Mouse (Mus musculus) stomach, postnatal 0 days (tissue): Measurements from ENCODE around the gene B3galt1. TPM values are rescaled to one million over a fixed set of nuclear protein-coding genes. Genes with fewer than 3 reads are reported as not detected.

ENCODE experiments used
- ATAC-seq: fragments of 200-750 bp; cut with Nextera tagmentation; 2 replicates; pipeline ENCODE4 v1.8.0; 2017; ENCODE audit not compliant: low FRiP score, low TSS enrichment
- DNase-seq: peaks from one replicate; pipeline ENCODE4 v3.0.0-alpha.2; 2016; ENCODE audit warnings: low spot score
- H3K27ac ChIP-seq: fragments of 300-500 bp; sonication (generic); replicated peaks from 2 replicates; pipeline ENCODE4 v1.5.1; 2014; ENCODE audit warnings: mild to moderate bottlenecking, control low read depth
- H3K27me3 ChIP-seq: fragments of 300-500 bp; sonication (generic); 2 replicates; pipeline ENCODE4 v1.6.1; 2014; ENCODE audit warnings: low read length; ENCODE audit not compliant: control insufficient read depth, insufficient read depth
- H3K36me3 ChIP-seq: fragments of 300-500 bp; sonication (generic); 2 replicates; pipeline ENCODE4 v1.6.1; 2014; ENCODE audit warnings: low read length, mixed read lengths; ENCODE audit not compliant: control insufficient read depth, insufficient read depth
- H3K4me1 ChIP-seq: fragments of 300-500 bp; sonication (generic); replicated peaks from 2 replicates; pipeline ENCODE4 v1.6.1; 2014; ENCODE audit warnings: antibody characterized with exemption; ENCODE audit not compliant: control insufficient read depth, insufficient read depth
- H3K4me2 ChIP-seq: fragments of 300-500 bp; sonication (generic); replicated peaks from 2 replicates; pipeline ENCODE4 v1.6.1; 2014; ENCODE audit warnings: low read depth, mild to moderate bottlenecking, control low read depth, moderate library complexity
- H3K4me3 ChIP-seq: fragments of 300-500 bp; sonication (generic); 2 replicates; pipeline ENCODE4 v1.5.1; 2014; ENCODE audit warnings: low read depth, low read length, control low read depth
- H3K9ac ChIP-seq: fragments of 300-500 bp; sonication (generic); 2 replicates; pipeline ENCODE4 v1.6.1; 2014; ENCODE audit warnings: mild to moderate bottlenecking, low read length, control low read depth, mixed read lengths
- H3K9me3 ChIP-seq: fragments of 300-500 bp; sonication (generic); 2 replicates; pipeline ENCODE4 v1.6.1; 2016; ENCODE audit warnings: low read length; ENCODE audit not compliant: control insufficient read depth
- CTCF ChIP-seq: IDR thresholded peaks from 2 replicates; pipeline ENCODE4 v1.5.1; 2016; ENCODE audit warnings: antibody characterized with exemption, low read depth, mild to moderate bottlenecking, moderate library complexity
- EP300 ChIP-seq: optimal IDR thresholded peaks from 2 replicates; pipeline ENCODE3; 2016; ENCODE audit warnings: antibody characterized with exemption
- WGBS: fragments of 180-500 bp; shearing (Covaris S2); extraction: QIAGEN DNeasy Blood & Tissue Kit; methylation state at CpG from one replicate; pipeline ENCODE4 v1.1.7; 2014; 5-methylcytosine and 5-hydroxymethylcytosine counted together
- polyA plus RNA-seq: library from polyadenylated mRNA; unstranded; fragments of >200 nt; fragmentation: Nextera tagmentation; extraction: Ambion mirVana; gene quantifications from 2 replicates; pipeline ENCODE4 v1.2.1, GENCODE M21; 2015

The B3galt1 gene
- polyA plus RNA-seq, 1 experiment from 2014 or later = 2.1 TPM

DNA sequence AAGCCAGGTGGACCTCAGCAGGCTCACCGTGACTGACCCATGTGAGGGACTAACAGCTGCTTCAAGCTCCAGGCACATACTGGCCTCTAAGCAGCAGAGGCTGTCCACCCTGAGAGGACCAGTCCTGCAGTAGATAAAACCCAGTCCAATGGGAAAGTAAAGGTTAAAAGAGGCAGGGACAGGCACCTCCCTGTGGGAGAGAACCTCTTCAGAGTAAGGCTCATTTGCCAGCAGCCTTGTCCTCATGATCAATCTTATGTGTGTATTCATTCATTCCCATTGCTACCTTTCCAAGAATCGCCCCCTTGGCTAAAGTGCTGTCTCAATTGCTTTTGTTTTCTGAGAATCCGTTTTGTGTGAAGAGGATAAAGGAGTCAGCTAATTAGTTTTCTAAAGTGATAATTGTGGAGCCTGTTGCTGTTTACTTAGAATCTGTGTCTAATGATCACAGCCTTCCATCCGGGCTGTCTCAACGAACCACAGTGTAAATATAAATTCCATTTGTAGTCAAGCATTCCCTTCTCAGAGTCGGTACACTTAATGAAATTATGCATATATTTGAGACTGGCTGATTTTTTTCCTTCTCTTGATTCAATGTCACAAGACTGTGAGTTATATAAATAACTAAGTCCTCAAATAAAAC is 412.1 kb downstream of the B3galt1 start:
- TF ChIP-seq EP300 (no peak), CTCF (no peak)
- H3K36me3 ChIP-seq = no peaks in the 10 kb centered on the region
- ATAC-seq = no peak

DNA sequence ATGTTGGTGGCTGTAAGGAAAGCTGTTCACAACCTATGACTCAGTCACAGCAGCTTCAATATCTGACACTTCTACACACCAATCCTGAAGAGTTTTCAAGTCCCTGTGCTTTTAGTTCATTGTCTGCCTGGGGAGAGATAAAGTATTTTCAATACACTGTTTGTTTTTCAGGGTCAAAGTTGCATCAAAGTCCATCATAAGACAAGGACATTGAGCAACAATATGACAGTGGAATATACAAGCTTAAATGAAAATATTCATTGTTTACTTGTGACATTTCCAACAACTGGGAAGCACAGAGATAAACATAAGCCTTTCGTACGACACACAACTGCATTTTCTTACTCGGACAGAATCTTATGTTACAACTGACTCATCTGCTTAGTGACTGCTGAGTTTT is 417.9 kb downstream of the B3galt1 start:
- H3K4me1 ChIP-seq = no peaks in the 10 kb centered on the region

More for the DNA sequence above, 412.1 kb downstream of the B3galt1 start:
- Histone ChIP-seq H3K27ac (no peak overlapping the region), H3K9ac (no peak overlapping the region), H3K4me2 (no peak overlapping the region), H3K4me1 (no peaks in the 10 kb centered on the region), H3K4me3 (no peak overlapping the region), H3K27me3 (no peaks in the 10 kb centered on the region), H3K9me3 (no peaks in the 10 kb centered on the region)
- WGBS = 51% methylated on average over 6 of the region's 6 CpGs
- no peak for DNase-seq

DNA sequence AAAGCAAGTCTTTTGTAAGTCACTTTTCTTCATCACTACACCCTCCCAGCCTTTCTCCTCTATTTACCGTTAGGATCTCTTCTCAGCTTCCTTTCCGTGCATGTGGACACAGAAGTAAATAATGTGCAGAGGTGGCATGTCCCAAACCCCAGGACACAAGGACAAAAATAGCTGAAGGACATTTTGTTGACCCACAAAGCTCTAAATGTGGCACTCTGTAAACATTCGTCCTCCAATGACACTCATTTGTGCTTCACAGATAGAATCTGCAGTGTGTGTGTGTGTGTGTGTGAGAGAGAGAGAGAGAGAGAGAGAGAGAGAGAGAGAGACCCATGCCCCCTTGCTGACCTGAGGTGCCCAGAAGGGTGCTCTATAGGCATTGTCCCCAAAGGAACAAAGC is 419.5 kb downstream of the B3galt1 start:
- H3K4me1 ChIP-seq = no peaks in the 10 kb centered on the region
- H3K4me2 ChIP-seq = no peak overlapping the region
- ATAC-seq = no peak
- H3K4me3 ChIP-seq = no peak overlapping the region
- H3K36me3 ChIP-seq = no peaks in the 10 kb centered on the region
- WGBS = 61% methylated on average over 3 of the region's 3 CpGs
- no peaks in the 10 kb centered on the region for H3K27me3 ChIP-seq
- TF ChIP-seq EP300 (no peak), CTCF (no peak)
- H3K9ac ChIP-seq = no peak overlapping the region
- no peak for DNase-seq
- H3K27ac ChIP-seq = no peak overlapping the region
- H3K9me3 ChIP-seq = no peaks in the 10 kb centered on the region

More for the DNA sequence above, 417.9 kb downstream of the B3galt1 start:
- Histone ChIP-seq H3K9me3 (no peaks in the 10 kb centered on the region), H3K4me3 (no peak overlapping the region), H3K9ac (no peak overlapping the region), H3K36me3 (no peaks in the 10 kb centered on the region), H3K4me2 (no peak overlapping the region), H3K27ac (no peak overlapping the region), H3K27me3 (no peaks in the 10 kb centered on the region)
- TF ChIP-seq CTCF (no peak), EP300 (no peak)
- 76% methylated on average over 3 of the region's 3 CpGs for WGBS
- DNase-seq (no peak), ATAC-seq (no peak)

DNA sequence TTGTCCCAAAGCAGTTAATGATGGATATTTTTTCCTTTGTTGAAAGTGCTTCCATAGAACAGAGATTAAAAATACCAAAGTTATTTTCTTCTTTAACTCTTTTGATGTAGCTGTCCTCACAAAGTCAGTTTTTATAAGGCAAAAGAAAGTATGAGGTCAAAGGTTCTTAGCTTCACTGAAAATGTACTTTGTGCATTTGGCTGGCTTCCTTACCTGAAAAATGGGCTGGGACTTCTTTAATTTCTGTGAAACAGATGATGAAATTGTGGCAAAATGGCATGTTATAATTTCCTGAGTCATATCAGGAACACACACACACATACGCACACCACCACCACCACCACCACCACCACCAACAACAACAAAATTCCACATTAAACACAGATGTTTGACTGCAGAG is 427.8 kb downstream of the B3galt1 start:
- no peak overlapping the region for H3K27ac ChIP-seq
- ATAC-seq = no peak
- no peak overlapping the region for H3K9ac ChIP-seq
- TF ChIP-seq CTCF (no peak), EP300 (no peak)
- no peaks in the 10 kb centered on the region for H3K27me3 ChIP-seq
- no peaks in the 10 kb centered on the region for H3K9me3 ChIP-seq
- H3K4me3 ChIP-seq = no peak overlapping the region
- no peaks in the 10 kb centered on the region for H3K36me3 ChIP-seq
- H3K4me1 ChIP-seq = no peaks in the 10 kb centered on the region
- 100% methylated on average over 1 of the region's 1 CpGs for WGBS
- DNase-seq = no peak
- no peak overlapping the region for H3K4me2 ChIP-seq

DNA sequence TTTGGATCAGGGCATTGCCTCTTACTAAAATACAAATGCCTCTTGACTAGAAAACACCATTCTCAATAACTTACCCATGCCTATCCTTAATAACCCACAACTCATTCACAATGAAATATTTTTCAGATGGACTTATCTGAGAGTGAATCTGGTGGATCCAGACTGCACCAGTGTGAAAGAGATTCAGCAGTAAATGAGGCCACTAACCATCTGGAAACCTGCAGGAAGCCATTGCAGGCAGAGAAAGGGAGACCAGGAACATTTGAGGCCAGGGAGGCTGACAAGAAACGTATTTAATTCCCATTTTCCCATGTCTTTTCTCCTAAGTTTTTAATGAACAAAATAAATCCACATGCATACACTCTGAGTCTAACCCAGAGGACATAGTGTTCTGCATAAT is 437.4 kb downstream of the B3galt1 start:
- no peaks in the 10 kb centered on the region for H3K27me3 ChIP-seq
- 64% methylated on average over 1 of the region's 1 CpGs for WGBS
- H3K27ac ChIP-seq = no peak overlapping the region
- H3K4me3 ChIP-seq = no peak overlapping the region
- no peaks in the 10 kb centered on the region for H3K4me1 ChIP-seq
- TF ChIP-seq EP300 (no peak), CTCF (no peak)
- no peaks in the 10 kb centered on the region for H3K36me3 ChIP-seq
- no peak overlapping the region for H3K9ac ChIP-seq
- H3K9me3 ChIP-seq = no peaks in the 10 kb centered on the region
- no peak for ATAC-seq
- no peak for DNase-seq
- no peak overlapping the region for H3K4me2 ChIP-seq

DNA sequence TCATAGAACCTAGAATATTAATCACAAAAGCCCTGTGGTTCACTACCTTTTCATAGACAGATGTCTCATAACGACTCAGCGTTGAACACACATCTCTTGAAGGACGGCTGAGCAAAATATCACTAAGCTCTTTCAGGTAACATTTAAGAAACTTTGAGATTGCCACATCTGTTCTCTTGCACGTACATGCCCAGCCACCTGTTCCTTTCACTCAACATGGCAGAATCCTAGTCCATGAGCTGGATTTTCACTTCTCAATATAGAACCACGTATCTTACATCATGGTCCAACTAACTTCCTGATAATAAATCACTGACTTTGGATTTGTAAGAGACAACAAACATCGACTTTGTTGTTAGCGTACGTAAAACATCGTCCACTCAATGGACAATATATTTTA is 439.5 kb downstream of the B3galt1 start:
- ATAC-seq (no peak), DNase-seq (no peak)
- H3K4me3 ChIP-seq = no peak overlapping the region
- H3K36me3 ChIP-seq = no peaks in the 10 kb centered on the region
- no peaks in the 10 kb centered on the region for H3K4me1 ChIP-seq
- 85% methylated on average over 9 of the region's 9 CpGs for WGBS
- no peak overlapping the region for H3K4me2 ChIP-seq
- no peaks in the 10 kb centered on the region for H3K9me3 ChIP-seq
- no peaks in the 10 kb centered on the region for H3K27me3 ChIP-seq
- TF ChIP-seq EP300 (no peak), CTCF (no peak)
- no peak overlapping the region for H3K9ac ChIP-seq
- no peak overlapping the region for H3K27ac ChIP-seq
